Mouse (Mus musculus): ENCODE measurements at regions not wholly inside any gene's neighbourhood (a gene's known extent, or its start where the extent isn't known, plus 50 kb on each side); places are given as distances from the start of the nearest gene placed in this dataset.
A peak's percentile ranks its signal among the peaks of the same experiment; 100 is the strongest.
"Not testable (repeated sequence)": the region's sequence is repeated elsewhere in the genome, so short reads cannot be mapped to it uniquely, and the experiment has no call there.

DNA sequence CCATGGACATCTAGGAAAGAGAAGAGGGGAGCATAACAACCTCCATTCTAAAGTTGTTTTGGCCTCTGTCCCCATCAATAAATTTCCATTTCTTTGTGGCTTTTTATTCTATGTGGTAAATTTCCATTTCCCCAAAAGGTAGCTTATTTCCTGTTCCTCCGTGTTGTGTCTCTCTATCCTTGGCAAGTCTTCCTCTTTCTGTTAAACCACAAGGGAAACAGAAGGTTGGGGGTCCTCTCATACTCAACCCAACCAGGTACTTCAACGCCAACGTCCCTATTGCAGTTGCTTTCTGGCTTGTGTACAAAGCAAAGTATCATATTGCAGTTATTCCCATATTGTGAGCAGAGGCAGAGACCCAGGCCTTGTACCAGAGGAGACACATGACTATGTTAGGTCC, 434.7 kb upstream of the Pdcd1 start:
- no peak overlapping the region for H3K9ac ChIP-seq (ENCODE audit: low read depth, low read length)
- H3K4me3 ChIP-seq (ENCODE audit: low read depth, low read length), result no peak overlapping the region
- no peak overlapping the region for H3K27ac ChIP-seq (ENCODE audit: low read length)
- no peaks in the 10 kb centered on the region for H3K9me3 ChIP-seq (replicated peaks; ENCODE audit: control insufficient read depth, low read length)
- no peak overlapping the region for H3K4me2 ChIP-seq (ENCODE audit: low read depth, low read length)
- H3K27me3 ChIP-seq (ENCODE audit: control insufficient read depth, insufficient read depth, low read depth, low read length), result no peaks in the 10 kb centered on the region
- 13% methylated on average over 3 of the region's 3 CpGs for WGBS (ENCODE audit: insufficient replicate concordance)
- ATAC-seq (ENCODE audit: low read depth), result no peak
- H3K4me1 ChIP-seq (ENCODE audit: control insufficient read depth, low read depth, low read length), result no peaks in the 10 kb centered on the region
- no peaks in the 10 kb centered on the region for H3K36me3 ChIP-seq (ENCODE audit: control insufficient read depth, insufficient read depth)

DNA sequence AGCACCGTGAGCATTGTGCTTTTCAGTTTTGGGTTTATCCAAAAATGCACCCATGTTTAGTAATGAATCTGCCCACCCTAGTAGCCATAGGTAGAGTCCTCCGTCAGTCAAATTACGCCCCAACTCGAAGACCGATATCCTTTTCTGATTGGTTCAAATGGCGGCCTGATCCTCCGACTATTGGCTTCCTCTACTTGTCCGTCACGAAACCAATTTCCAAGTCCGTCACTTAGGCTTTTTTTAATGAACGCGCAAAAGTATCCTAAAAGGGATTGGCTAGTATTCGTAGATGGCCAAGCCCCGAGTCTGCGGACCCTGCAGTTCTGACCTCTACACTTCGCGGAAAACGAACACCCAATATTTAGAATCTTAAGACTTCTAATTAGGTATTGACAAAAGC, 417.5 kb upstream of the Pdcd1 start:
- peak; percentile 100 for ATAC-seq (ENCODE audit: low read depth)
- H3K4me3 ChIP-seq (ENCODE audit: low read depth, low read length), result not testable (repeated sequence)
- WGBS (ENCODE audit: insufficient replicate concordance), result 77% methylated on average over 18 of the region's 18 CpGs

DNA sequence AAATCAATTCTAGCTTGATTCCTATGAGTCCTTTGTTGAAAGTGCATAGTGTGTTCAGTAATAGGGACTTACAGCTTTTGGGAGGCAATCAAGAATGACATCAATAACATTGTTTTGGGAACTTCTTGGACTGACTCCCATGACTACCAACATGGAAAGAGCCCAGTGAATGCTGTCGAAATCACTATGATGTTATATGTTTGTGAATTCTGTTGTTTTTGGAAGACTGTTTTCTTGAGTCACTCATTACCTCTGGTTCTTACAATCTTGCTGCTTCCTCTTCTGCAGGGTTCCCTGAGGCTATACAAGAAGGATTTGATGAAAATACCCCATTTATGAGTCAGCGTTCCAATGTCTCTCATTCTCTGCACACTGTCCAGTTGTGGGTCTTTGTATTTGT, 371.4 kb upstream of the Pdcd1 start:
- no peak overlapping the region for H3K4me3 ChIP-seq (ENCODE audit: low read depth, low read length)
- 67% methylated on average over 2 of the region's 2 CpGs for WGBS (ENCODE audit: insufficient replicate concordance)
- no peaks in the 10 kb centered on the region for H3K36me3 ChIP-seq (ENCODE audit: control insufficient read depth, insufficient read depth)
- ATAC-seq (ENCODE audit: low read depth), result no peak
- H3K9ac ChIP-seq (ENCODE audit: low read depth, low read length), result no peak overlapping the region
- no peaks in the 10 kb centered on the region for H3K4me1 ChIP-seq (ENCODE audit: control insufficient read depth, low read depth, low read length)
- H3K9me3 ChIP-seq (replicated peaks; ENCODE audit: control insufficient read depth, low read length), result no peaks in the 10 kb centered on the region
- no peaks in the 10 kb centered on the region for H3K27me3 ChIP-seq (ENCODE audit: control insufficient read depth, insufficient read depth, low read depth, low read length)
- H3K4me2 ChIP-seq (ENCODE audit: low read depth, low read length), result no peak overlapping the region
- no peak overlapping the region for H3K27ac ChIP-seq (ENCODE audit: low read length)

More for the DNA sequence above, 417.5 kb upstream of the Pdcd1 start:
- H3K9ac ChIP-seq (ENCODE audit: low read depth, low read length); H3K27me3 ChIP-seq (ENCODE audit: control insufficient read depth, insufficient read depth, low read depth, low read length); H3K27ac ChIP-seq (ENCODE audit: low read length); H3K36me3 ChIP-seq (ENCODE audit: control insufficient read depth, insufficient read depth); H3K4me2 ChIP-seq (ENCODE audit: low read depth, low read length); H3K9me3 ChIP-seq (replicated peaks; ENCODE audit: control insufficient read depth, low read length); H3K4me1 ChIP-seq (ENCODE audit: control insufficient read depth, low read depth, low read length): not testable (repeated sequence)

DNA sequence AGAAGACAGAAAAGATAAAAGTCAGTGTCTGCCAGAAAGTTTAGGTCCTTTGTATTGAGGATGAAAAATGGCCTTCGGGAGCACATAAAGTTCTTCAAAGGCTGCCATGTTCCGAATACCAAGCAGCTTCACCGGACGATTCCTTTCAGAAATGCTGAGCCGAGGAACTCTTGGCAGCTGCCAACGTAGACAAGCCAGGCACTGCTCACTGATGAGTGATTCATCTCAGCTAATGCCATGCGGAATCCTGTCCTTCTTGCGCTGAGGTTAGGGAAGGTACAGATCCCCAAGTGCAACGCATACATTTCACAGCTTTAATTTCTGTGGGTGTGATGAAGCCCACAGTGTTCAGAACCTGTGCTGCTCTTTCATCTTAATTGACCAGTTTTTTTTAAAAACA, 360.7 kb upstream of the Pdcd1 start:
- Histone ChIP-seq H3K36me3 (ENCODE audit: control insufficient read depth, insufficient read depth) (no peaks in the 10 kb centered on the region), H3K27me3 (ENCODE audit: control insufficient read depth, insufficient read depth, low read depth, low read length) (no peaks in the 10 kb centered on the region), H3K4me1 (ENCODE audit: control insufficient read depth, low read depth, low read length) (no peaks in the 10 kb centered on the region), H3K9me3 (replicated peaks; ENCODE audit: control insufficient read depth, low read length) (no peaks in the 10 kb centered on the region), H3K9ac (ENCODE audit: low read depth, low read length) (no peak overlapping the region), H3K4me3 (ENCODE audit: low read depth, low read length) (no peak overlapping the region), H3K4me2 (ENCODE audit: low read depth, low read length) (no peak overlapping the region), H3K27ac (ENCODE audit: low read length) (no peak overlapping the region)
- 67% methylated on average over 9 of the region's 9 CpGs for WGBS (ENCODE audit: insufficient replicate concordance)
- no peak for ATAC-seq (ENCODE audit: low read depth)

DNA sequence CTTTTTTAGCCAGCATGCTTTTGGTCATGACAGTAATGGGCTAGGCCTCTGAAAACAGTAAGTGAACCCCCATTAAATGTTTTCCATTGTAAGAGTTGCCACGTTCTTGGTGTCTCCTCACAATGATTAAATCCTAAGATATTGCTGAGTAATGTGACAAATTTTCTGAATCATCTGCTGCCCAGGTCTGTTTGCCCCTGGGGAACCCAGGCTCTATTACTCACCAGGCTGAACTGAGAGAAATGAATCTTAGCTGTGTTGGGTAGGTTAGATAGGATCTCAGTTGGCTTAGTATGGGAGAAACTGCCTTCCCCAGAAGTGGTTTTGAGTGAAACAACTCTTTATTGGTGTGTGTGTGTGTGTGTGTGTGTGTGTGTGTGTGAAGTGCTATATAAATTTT, 314.3 kb upstream of the Pdcd1 start:
- no peaks in the 10 kb centered on the region for H3K4me1 ChIP-seq (ENCODE audit: control insufficient read depth, low read depth, low read length)
- no peak overlapping the region for H3K27ac ChIP-seq (ENCODE audit: low read length)

DNA sequence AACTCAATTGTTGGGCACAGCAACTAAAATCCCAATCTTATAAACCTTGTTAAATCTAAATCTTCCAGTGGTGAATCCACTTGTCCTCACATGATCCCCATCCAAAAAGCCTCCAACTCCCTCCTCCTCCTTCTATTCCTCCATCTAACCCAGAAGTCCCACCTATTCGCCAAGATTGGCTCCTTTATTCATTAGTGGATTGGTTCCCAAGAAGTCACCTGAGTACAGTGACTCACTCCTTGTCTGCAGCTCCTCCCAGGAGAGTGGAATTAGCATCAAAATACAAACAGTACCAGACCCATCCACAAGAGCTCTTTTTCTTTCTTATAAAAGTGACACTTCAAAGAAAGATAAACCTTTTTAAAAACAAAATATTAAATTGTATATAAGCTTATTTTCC, 304.6 kb upstream of the Pdcd1 start:
- no peak for ATAC-seq (ENCODE audit: low read depth)
- H3K27me3 ChIP-seq (ENCODE audit: control insufficient read depth, insufficient read depth, low read depth, low read length), result no peaks in the 10 kb centered on the region
- no peaks in the 10 kb centered on the region for H3K4me1 ChIP-seq (ENCODE audit: control insufficient read depth, low read depth, low read length)
- H3K9ac ChIP-seq (ENCODE audit: low read depth, low read length), result no peak overlapping the region
- 24% methylated on average over 1 of the region's 1 CpGs for WGBS (ENCODE audit: insufficient replicate concordance)
- no peak overlapping the region for H3K4me3 ChIP-seq (ENCODE audit: low read depth, low read length)
- H3K27ac ChIP-seq (ENCODE audit: low read length), result no peak overlapping the region
- no peaks in the 10 kb centered on the region for H3K9me3 ChIP-seq (replicated peaks; ENCODE audit: control insufficient read depth, low read length)
- H3K36me3 ChIP-seq (ENCODE audit: control insufficient read depth, insufficient read depth), result no peaks in the 10 kb centered on the region
- no peak overlapping the region for H3K4me2 ChIP-seq (ENCODE audit: low read depth, low read length)

More for the DNA sequence above, 314.3 kb upstream of the Pdcd1 start:
- Histone ChIP-seq H3K27me3 (ENCODE audit: control insufficient read depth, insufficient read depth, low read depth, low read length) (no peaks in the 10 kb centered on the region), H3K36me3 (ENCODE audit: control insufficient read depth, insufficient read depth) (no peaks in the 10 kb centered on the region), H3K4me2 (ENCODE audit: low read depth, low read length) (no peak overlapping the region), H3K9me3 (replicated peaks; ENCODE audit: control insufficient read depth, low read length) (no peaks in the 10 kb centered on the region), H3K9ac (ENCODE audit: low read depth, low read length) (no peak overlapping the region), H3K4me3 (ENCODE audit: low read depth, low read length) (no peak overlapping the region)
- WGBS (ENCODE audit: insufficient replicate concordance), result 55% methylated on average over 1 of the region's 1 CpGs
- ATAC-seq (ENCODE audit: low read depth), result no peak

DNA sequence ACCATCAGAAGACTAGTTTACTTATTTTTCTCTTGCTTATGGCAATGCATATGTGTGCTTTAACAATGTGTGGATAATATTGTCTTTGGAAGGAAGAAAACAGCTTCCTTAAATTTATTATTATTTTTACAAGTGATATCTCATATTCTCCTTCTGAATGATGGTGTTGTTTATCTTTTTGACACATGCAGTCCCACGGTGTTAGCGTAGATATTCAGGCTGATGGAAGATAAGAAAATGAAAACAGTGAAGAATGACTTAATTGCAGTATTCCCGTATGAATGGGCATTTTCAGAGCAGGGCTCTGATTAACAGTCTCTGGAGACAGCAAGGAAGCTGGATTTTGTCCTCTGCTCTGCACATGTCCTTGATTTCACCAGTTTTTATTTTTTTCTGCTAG, 303.5 kb upstream of the Pdcd1 start:
- H3K4me3 ChIP-seq (ENCODE audit: low read depth, low read length), result no peak overlapping the region
- no peaks in the 10 kb centered on the region for H3K36me3 ChIP-seq (ENCODE audit: control insufficient read depth, insufficient read depth)
- H3K9ac ChIP-seq (ENCODE audit: low read depth, low read length), result no peak overlapping the region
- H3K27me3 ChIP-seq (ENCODE audit: control insufficient read depth, insufficient read depth, low read depth, low read length), result no peaks in the 10 kb centered on the region
- WGBS (ENCODE audit: insufficient replicate concordance), result 43% methylated on average over 3 of the region's 3 CpGs
- H3K9me3 ChIP-seq (replicated peaks; ENCODE audit: control insufficient read depth, low read length), result no peaks in the 10 kb centered on the region
- no peak overlapping the region for H3K4me2 ChIP-seq (ENCODE audit: low read depth, low read length)
- no peak for ATAC-seq (ENCODE audit: low read depth)
- no peaks in the 10 kb centered on the region for H3K4me1 ChIP-seq (ENCODE audit: control insufficient read depth, low read depth, low read length)
- H3K27ac ChIP-seq (ENCODE audit: low read length), result no peak overlapping the region

DNA sequence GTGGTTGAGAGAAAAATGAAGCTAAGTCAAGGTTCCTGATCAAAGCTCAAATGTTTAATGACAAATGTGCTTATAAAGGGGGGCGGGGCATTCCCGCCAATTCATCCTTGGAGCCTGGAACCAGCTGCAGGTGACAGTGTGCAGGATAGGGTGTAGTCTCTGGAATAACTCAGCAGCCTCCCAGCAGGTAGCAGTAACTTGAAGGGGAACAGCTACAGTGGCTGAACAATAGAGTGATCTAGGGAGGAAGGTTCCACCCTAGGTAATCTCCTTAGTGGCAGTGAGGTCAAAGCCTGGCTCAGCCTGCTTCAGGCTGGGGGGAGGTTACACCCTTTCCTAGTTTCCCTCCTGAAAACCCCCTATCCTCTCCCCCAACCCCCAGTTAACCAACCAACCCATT, 290.2 kb upstream of the Pdcd1 start:
- WGBS (ENCODE audit: insufficient replicate concordance), result 63% methylated on average over 2 of the region's 2 CpGs
- Histone ChIP-seq H3K36me3 (ENCODE audit: control insufficient read depth, insufficient read depth) (no peaks in the 10 kb centered on the region), H3K4me2 (ENCODE audit: low read depth, low read length) (no peak overlapping the region), H3K9me3 (replicated peaks; ENCODE audit: control insufficient read depth, low read length) (no peaks in the 10 kb centered on the region; the same call in 1 of the 2 replicates), H3K27me3 (ENCODE audit: control insufficient read depth, insufficient read depth, low read depth, low read length) (no peaks in the 10 kb centered on the region), H3K9ac (ENCODE audit: low read depth, low read length) (no peak overlapping the region), H3K4me1 (ENCODE audit: control insufficient read depth, low read depth, low read length) (no peaks in the 10 kb centered on the region), H3K27ac (ENCODE audit: low read length) (no peak overlapping the region), H3K4me3 (ENCODE audit: low read depth, low read length) (no peak overlapping the region)
- no peak for ATAC-seq (ENCODE audit: low read depth)

DNA sequence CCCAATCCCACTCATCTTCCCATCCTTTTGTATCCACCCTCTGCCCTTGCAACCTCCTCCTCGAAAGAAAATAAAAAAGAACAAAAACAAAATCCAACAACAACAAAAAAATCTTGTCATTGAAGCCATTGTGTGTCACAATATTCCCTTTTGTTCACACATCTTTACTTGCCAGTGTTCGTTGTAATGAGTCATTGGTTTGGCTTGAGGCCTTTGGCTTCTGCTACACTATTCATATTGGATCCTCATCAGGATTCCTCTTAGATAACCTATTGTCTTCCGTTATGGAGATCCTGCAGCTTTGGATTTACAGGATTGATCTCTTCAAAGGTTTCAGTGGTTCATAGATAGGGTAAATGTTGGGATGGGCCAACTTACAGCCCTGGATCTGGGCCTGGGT, 288.9 kb upstream of the Pdcd1 start:
- Histone ChIP-seq H3K9ac (ENCODE audit: low read depth, low read length) (no peak overlapping the region), H3K9me3 (replicated peaks; ENCODE audit: control insufficient read depth, low read length) (no peaks in the 10 kb centered on the region; the same call in 1 of the 2 replicates), H3K4me3 (ENCODE audit: low read depth, low read length) (no peak overlapping the region), H3K4me1 (ENCODE audit: control insufficient read depth, low read depth, low read length) (no peaks in the 10 kb centered on the region), H3K4me2 (ENCODE audit: low read depth, low read length) (no peak overlapping the region), H3K27ac (ENCODE audit: low read length) (no peak overlapping the region), H3K36me3 (ENCODE audit: control insufficient read depth, insufficient read depth) (no peaks in the 10 kb centered on the region), H3K27me3 (ENCODE audit: control insufficient read depth, insufficient read depth, low read depth, low read length) (no peaks in the 10 kb centered on the region)
- ATAC-seq (ENCODE audit: low read depth), result no peak
- 57% methylated on average over 3 of the region's 3 CpGs for WGBS (ENCODE audit: insufficient replicate concordance)

DNA sequence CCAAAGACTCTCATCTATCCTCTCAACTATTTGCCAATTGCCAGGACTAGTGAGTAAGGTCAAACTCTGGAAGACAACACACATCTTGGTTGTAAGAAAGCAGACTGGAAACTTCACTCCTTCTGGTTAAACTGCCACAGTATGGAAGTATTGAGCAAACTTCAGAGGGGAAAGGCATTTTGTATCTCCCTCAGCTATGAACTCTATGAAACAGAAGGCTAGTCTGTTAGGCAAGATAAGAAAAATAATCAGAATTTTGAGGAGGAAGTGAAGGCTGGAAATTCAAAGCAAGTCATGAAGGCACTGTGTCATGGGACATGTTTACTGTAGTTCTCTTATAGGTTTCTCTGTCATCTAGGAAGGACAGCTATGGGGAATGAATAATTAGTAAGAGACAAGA, 265.7 kb upstream of the Pdcd1 start:
- H3K27me3 ChIP-seq (ENCODE audit: control insufficient read depth, insufficient read depth, low read depth, low read length), result no peaks in the 10 kb centered on the region
- H3K36me3 ChIP-seq (ENCODE audit: control insufficient read depth, insufficient read depth), result no peaks in the 10 kb centered on the region
- no peak overlapping the region for H3K4me2 ChIP-seq (ENCODE audit: low read depth, low read length)
- H3K4me3 ChIP-seq (ENCODE audit: low read depth, low read length), result no peak overlapping the region
- no peak for ATAC-seq (ENCODE audit: low read depth)
- H3K27ac ChIP-seq (ENCODE audit: low read length), result no peak overlapping the region
- no peaks in the 10 kb centered on the region for H3K4me1 ChIP-seq (ENCODE audit: control insufficient read depth, low read depth, low read length)
- no peaks in the 10 kb centered on the region for H3K9me3 ChIP-seq (replicated peaks; ENCODE audit: control insufficient read depth, low read length)
- H3K9ac ChIP-seq (ENCODE audit: low read depth, low read length), result no peak overlapping the region
